In the genomic region with DNA sequence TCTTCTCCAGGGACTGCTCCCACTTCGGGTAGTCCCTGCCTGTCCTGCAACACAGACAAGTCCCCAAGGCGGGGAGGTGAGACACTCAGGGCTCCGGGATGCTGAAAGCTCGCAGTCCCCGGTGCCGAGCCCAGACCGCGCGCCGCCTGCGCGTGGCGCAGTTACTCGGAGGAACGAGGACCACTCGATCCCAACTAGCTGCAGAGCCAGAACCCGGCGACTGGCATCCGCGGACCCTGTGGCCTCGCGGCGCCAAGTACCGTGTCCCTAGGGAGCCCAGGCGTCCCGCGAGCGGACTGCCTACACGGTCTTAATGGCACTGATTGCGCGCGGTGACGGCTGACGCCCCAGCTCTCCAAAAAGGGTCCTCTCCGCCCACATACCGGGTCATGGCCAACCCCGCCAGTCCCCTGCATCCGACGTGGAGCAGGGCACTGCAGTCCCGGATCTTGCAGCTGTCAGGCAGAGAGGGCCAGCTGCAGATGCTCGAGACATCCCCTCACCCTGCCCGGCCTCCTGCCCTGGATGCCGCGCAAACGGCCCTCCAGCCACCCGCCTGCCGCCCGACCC, we compare ENCODE assay signal across 8 mouse cellular contexts. TPM values are rescaled to one million over a fixed set of nuclear protein-coding genes. Genes with fewer than 3 reads are reported as not detected.
A peak's percentile ranks its signal among the peaks of the same experiment; 100 is the strongest.
DNase-seq lines count a peak whose midpoint lies in the region; ATAC-seq and TF ChIP-seq lines count a peak whose summit lies in the region.

No protein-coding gene starts in this region.

- H3K4me3 ChIP-seq in gastrocnemius, adult 2 months: peak overlapping the region; percentile 78
- peak overlapping the region; percentile 75 for H3K4me3 ChIP-seq in hindbrain, embryonic 15.5 days
- peak overlapping the region; percentile 65 for H3K4me3 ChIP-seq in stomach, postnatal 0 days (ENCODE audit: low read depth, low read length)

- peak overlapping the region; percentile 90 for H3K27ac ChIP-seq in gastrocnemius, adult 2 months
- H3K27ac ChIP-seq in hindbrain, embryonic 15.5 days (replicated peaks): peak overlapping the region; percentile 70
- peak overlapping the region; percentile 93 for H3K27ac ChIP-seq in stomach, postnatal 0 days (replicated peaks)

- TF ChIP-seq CTCF in gastrocnemius, adult 2 months (IDR thresholded peaks at IDR 0.05): no peak
- peak; percentile 24; the same call in 1 of the 2 replicates for TF ChIP-seq CTCF in stomach, postnatal 0 days (IDR thresholded peaks at IDR 0.05; ENCODE audit: low read depth)

- H3K36me3 ChIP-seq in hindbrain, embryonic 15.5 days: no peaks in the 10 kb centered on the region
- H3K36me3 ChIP-seq in stomach, postnatal 0 days (ENCODE audit: control insufficient read depth, insufficient read depth, low read length): no peaks in the 10 kb centered on the region; the same call in 1 of the 2 replicates

- H3K27me3 ChIP-seq in hindbrain, embryonic 15.5 days: no peaks in the 10 kb centered on the region
- H3K27me3 ChIP-seq in stomach, postnatal 0 days (ENCODE audit: control insufficient read depth, insufficient read depth, low read length): no peaks in the 10 kb centered on the region; the same call in 1 of the 2 replicates

- H3K9me3 ChIP-seq in hindbrain, embryonic 15.5 days: no peaks in the 10 kb centered on the region
- H3K9me3 ChIP-seq in stomach, postnatal 0 days (ENCODE audit: control insufficient read depth, low read length): no peaks in the 10 kb centered on the region

- WGBS in hindbrain, embryonic 15.5 days: under 1% methylated on average over 48 of the region's 48 CpGs
- WGBS in stomach, postnatal 0 days: under 1% methylated on average over 47 of the region's 48 CpGs

- DNase-seq in cerebellum, postnatal 25 days: peak; percentile 62 to 66
- DNase-seq in cerebellum, adult 11 months: no peak
- peak; percentile 27 to 36 for DNase-seq in cerebellum, postnatal 36 days
- no peak for DNase-seq in gastrocnemius, adult 2 months
- DNase-seq in left cerebral cortex, postnatal 4 days: peak; percentile 61
- DNase-seq in mesoderm, embryonic 11.5 days (ENCODE audit: low read depth, low spot score): peak; percentile 70
- peak; percentile 48 for DNase-seq in stomach, postnatal 0 days (ENCODE audit: low spot score)

- ATAC-seq in hindbrain, embryonic 15.5 days (ENCODE audit: low FRiP score, low read depth): peak; percentile 84
- ATAC-seq in stomach, postnatal 0 days (ENCODE audit: low FRiP score, low TSS enrichment): peak; percentile 68

- intact Hi-C loops in gastrocnemius, adult 2 months (cut with DNase I): no loop called here
- intact Hi-C loops in left cerebral cortex, postnatal 4 days (cut with DNase I): loop anchor here (10.0 kb wide), 1 partner anchor 89 kb away; no protein-coding TSS in a partner anchor

- peak overlapping the region; percentile 55 for H3K9ac ChIP-seq in hindbrain, embryonic 15.5 days
- peak overlapping the region; percentile 79 for H3K9ac ChIP-seq in stomach, postnatal 0 days (ENCODE audit: low read length)

- H3K4me1 ChIP-seq in hindbrain, embryonic 15.5 days (replicated peaks): peaks cover 18% of the 10 kb centered on the region
- H3K4me1 ChIP-seq in stomach, postnatal 0 days (replicated peaks; ENCODE audit: control insufficient read depth, insufficient read depth): no peaks in the 10 kb centered on the region; the same call in 1 of the 2 replicates

- TF ChIP-seq EP300 in stomach, postnatal 0 days (optimal IDR thresholded peaks at IDR 0.05): no peak

- peak overlapping the region; percentile 94 for H3K4me2 ChIP-seq in hindbrain, embryonic 15.5 days
- H3K4me2 ChIP-seq in stomach, postnatal 0 days (replicated peaks; ENCODE audit: low read depth): peak overlapping the region; percentile 69

RNA-seq across cellular contexts. Expression of gene Gm9913, which starts 0.9 kb away (rescaled TPM):
- under 1 TPM in 1 of 2 experiments, not detected in 1; 0.08 TPM for total RNA-seq in gastrocnemius, adult 2 months (2021)
- 0.13 and 0.16 TPM in 2 replicates for polyA plus RNA-seq in hindbrain, embryonic 15.5 days (2015; fragmentation: Nextera tagmentation; extraction: Ambion mirVana)
- under 1 TPM; 0.24 to 0.40 TPM for total RNA-seq in left cerebral cortex, postnatal 4 days (2021)
- 0.31 and 0.33 TPM in 2 replicates for polyA plus RNA-seq in stomach, postnatal 0 days (2015; fragmentation: Nextera tagmentation; extraction: Ambion mirVana)

RNA-seq across cellular contexts. Expression of gene Fbn1, which starts 2.0 kb away (rescaled TPM):
- 10 to 100 TPM; 33.1 to 55.3 TPM for total RNA-seq in gastrocnemius, adult 2 months (2021)
- polyA plus RNA-seq in hindbrain, embryonic 15.5 days (2015; fragmentation: Nextera tagmentation; extraction: Ambion mirVana): 2.8 and 3.0 TPM in 2 replicates
- 10 to 100 TPM; 17.4 to 18.3 TPM for total RNA-seq in left cerebral cortex, postnatal 4 days (2021)
- 15.3 and 17.2 TPM in 2 replicates for polyA plus RNA-seq in stomach, postnatal 0 days (2015; fragmentation: Nextera tagmentation; extraction: Ambion mirVana)

Comparison
In these comparisons a context has a peak if more than half of its experiments do, and no peak if none do; other contexts are left out.
1. DNase-seq: peak in cerebellum, postnatal 25 days (2 of 2), cerebellum, postnatal 36 days (2 of 2), left cerebral cortex, postnatal 4 days (single experiment), mesoderm, embryonic 11.5 days (single experiment) and stomach, postnatal 0 days (single experiment); none in cerebellum, adult 11 months (single experiment) and gastrocnemius, adult 2 months (single experiment).
2. Peak in every context shown above with its lines, with median percentiles within 50 percentile points of each other: H3K27ac ChIP-seq and H3K4me3 ChIP-seq.